Mouse (Mus musculus): ENCODE measurements at regions not wholly inside any gene's neighbourhood (a gene's known extent, or its start where the extent isn't known, plus 50 kb on each side); places are given as distances from the start of the nearest gene placed in this dataset.

DNA sequence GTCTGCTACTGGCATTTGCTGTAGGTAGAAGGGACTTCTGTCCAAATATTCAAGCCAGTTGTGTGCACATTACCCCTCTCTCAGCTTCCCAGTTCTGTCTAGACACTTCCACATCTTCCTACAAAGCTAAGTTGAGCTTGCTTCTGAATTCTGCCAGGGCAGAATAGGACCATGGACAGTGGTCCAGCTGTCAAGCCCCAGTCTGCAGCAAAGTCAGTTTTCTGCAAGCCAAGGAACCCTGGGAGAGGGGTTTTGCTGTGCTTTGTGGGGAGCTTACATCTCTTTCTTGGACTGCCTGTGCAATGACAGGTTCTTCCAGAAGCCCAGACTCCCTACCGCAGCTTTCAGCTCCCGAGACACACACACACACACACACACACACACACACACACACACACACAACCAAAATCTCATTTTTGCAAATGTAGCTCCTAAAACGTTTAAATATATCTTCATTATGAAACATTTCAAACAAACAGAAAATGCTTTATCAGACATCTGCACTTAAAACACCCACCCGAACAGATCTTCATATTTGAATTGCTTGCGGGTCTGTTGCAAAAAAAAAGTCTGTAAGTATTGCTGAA, 91.4 kb upstream of the Mkln1 start:
- TF ChIP-seq CTCF (IDR thresholded peaks at IDR 0.05; ENCODE audit: control insufficient read depth, insufficient read depth, insufficient replicate concordance, low read depth, low read length) (no peak), POLR2A (IDR thresholded peaks at IDR 0.05; ENCODE audit: control insufficient read depth, low read depth, low read length) (no peak)
